Mouse (Mus musculus) lung, postnatal 0 days (tissue): Measurements from ENCODE around the gene Serac1.

Source experiments
- CTCF ChIP-seq: IDR thresholded peaks from 2 replicates; pipeline ENCODE4 v1.5.1; 2016; ENCODE audit warnings: antibody characterized with exemption, mild to moderate bottlenecking
- EP300 ChIP-seq: IDR thresholded peaks from 2 replicates; pipeline ENCODE4 v1.6.1; 2016; ENCODE audit warnings: antibody characterized with exemption, mild to moderate bottlenecking, control low read depth

DNA sequence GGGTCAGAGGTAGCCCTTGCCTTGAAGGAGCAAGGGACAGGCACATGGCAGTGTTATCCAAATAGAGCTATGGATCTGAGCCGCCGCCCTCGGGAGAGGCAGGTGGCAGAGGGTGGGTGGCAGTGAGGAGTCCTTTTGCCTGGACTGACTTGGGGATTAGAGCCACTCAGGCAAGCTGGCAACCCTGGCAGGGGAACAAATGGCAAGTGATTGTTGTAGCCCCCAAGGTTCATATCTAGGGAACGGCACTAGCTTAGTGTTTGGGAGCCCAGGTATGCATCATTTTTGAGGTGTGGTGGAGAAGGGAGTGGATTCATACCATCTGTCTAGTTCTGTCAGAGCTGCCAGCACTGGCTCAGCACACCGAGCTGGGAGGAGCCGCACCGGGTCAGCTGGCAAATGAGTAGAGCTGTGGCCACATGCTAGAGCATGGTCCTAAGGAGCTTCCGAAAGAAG lies 78.6 kb downstream of the Serac1 start:
- TF ChIP-seq CTCF (no peak), EP300 (no peak)
